ENCODE assay signal across 19 mouse cellular contexts in genomic region chr10:84987666-84988065, GRCm38 (mm10).
A peak's percentile ranks its signal among the peaks of the same experiment; 100 is the strongest.
DNase-seq lines count a peak whose midpoint lies in the region; ATAC-seq and TF ChIP-seq lines count a peak whose summit lies in the region.
"Had no signal": no experiment of that assay in that cellular context is flagged by ENCODE, and none has a peak within 500 bp of the region (broad histone marks: within the 10 kb centered on the region; RNA-seq: fewer than 3 reads in every experiment).

No protein-coding gene starts in this region.

- 77% methylated on average over 4 of the region's 4 CpGs for WGBS in heart, adult 2 months
- WGBS in liver, postnatal 0 days (ENCODE audit: insufficient replicate concordance), result 83% methylated on average over 4 of the region's 4 CpGs
- WGBS in liver, embryonic 11.5 days, result 89% methylated on average over 4 of the region's 4 CpGs

- no peak overlapping the region for H3K4me3 ChIP-seq in heart, adult 2 months
- no peak overlapping the region for H3K4me3 ChIP-seq in liver, postnatal 0 days (ENCODE audit: low read depth, low read length)
- H3K4me3 ChIP-seq in liver, embryonic 11.5 days (ENCODE audit: low read depth, low read length), result no peak overlapping the region
- H3K4me3 ChIP-seq in ES-Bruce4 (ENCODE audit: low read depth, low read length), result no peak overlapping the region
- no peak overlapping the region for H3K4me3 ChIP-seq in cortical plate, adult 2 months (ENCODE audit: insufficient read depth, low read length)
- H3K4me3 ChIP-seq: embryonic facial prominence, embryonic 12.5 days; erythroblast, embryonic 14.5 days; heart, embryonic 13.5 days; hindbrain, embryonic 15.5 days; liver, embryonic 13.5 days had no signal

- H3K4me2 ChIP-seq in liver, postnatal 0 days (ENCODE audit: low read depth, low read length), result no peak overlapping the region
- no peak overlapping the region for H3K4me2 ChIP-seq in liver, embryonic 11.5 days
- H3K4me2 ChIP-seq: embryonic facial prominence, embryonic 12.5 days; heart, embryonic 13.5 days; hindbrain, embryonic 15.5 days; liver, embryonic 13.5 days had no signal

- no peak overlapping the region for H3K9ac ChIP-seq in heart, adult 2 months (ENCODE audit: low read depth, low read length)
- H3K9ac ChIP-seq in liver, postnatal 0 days (replicated peaks), result no peak overlapping the region
- H3K9ac ChIP-seq in liver, embryonic 11.5 days (ENCODE audit: low read depth, low read length), result no peak overlapping the region
- no peak overlapping the region for H3K9ac ChIP-seq in ES-Bruce4 (ENCODE audit: low read depth, poor library complexity, severe bottlenecking)
- H3K9ac ChIP-seq: embryonic facial prominence, embryonic 12.5 days; heart, embryonic 13.5 days; hindbrain, embryonic 15.5 days; liver, embryonic 13.5 days had no signal

- intact Hi-C loops in heart, adult 2 months (cut with DNase I), result loop anchor here (2.0 to 5.0 kb wide), 3 partner anchors 151 to 343 kb away; no protein-coding TSS in a partner anchor

- no peak for TF ChIP-seq POLR2A in heart, adult 2 months (IDR thresholded peaks at IDR 0.05; ENCODE audit: insufficient read depth, low read depth, low read length)
- TF ChIP-seq POLR2A in ES-Bruce4 (IDR thresholded peaks at IDR 0.05; ENCODE audit: insufficient read depth, low read length), result no peak
- no peak for TF ChIP-seq POLR2A in cortical plate, adult 2 months (IDR thresholded peaks at IDR 0.05; ENCODE audit: extremely low read depth, insufficient read depth, low read length)

- no peak overlapping the region for H3K27ac ChIP-seq in heart, adult 2 months
- no peak overlapping the region for H3K27ac ChIP-seq in liver, postnatal 0 days (ENCODE audit: low read depth)
- H3K27ac ChIP-seq in liver, embryonic 11.5 days (ENCODE audit: low read depth, low read length), result no peak overlapping the region
- H3K27ac ChIP-seq in ES-Bruce4 (ENCODE audit: insufficient read depth, low read length), result peak overlapping the region; percentile 62
- no peak overlapping the region for H3K27ac ChIP-seq in cortical plate, adult 2 months (ENCODE audit: insufficient read depth, low read length)
- H3K27ac ChIP-seq: embryonic facial prominence, embryonic 12.5 days; heart, embryonic 13.5 days; hindbrain, embryonic 15.5 days; liver, embryonic 13.5 days had no signal

- no peak for DNase-seq in heart, adult 2 months
- no peak for DNase-seq in heart, adult 8-10 months (ENCODE audit: low spot score)
- no peak for DNase-seq in liver, postnatal 0 days
- no peak for DNase-seq in liver, embryonic 11.5 days (ENCODE audit: low spot score)
- no peak for DNase-seq in layer of hippocampus, adult 9-10 months (ENCODE audit: low spot score)
- DNase-seq: adrenal gland, postnatal 14 days; cerebellum, adult 9-11 months; kidney, adult 11 months; liver, embryonic 13.5 days; thymus, postnatal 4 days had no signal

- no peaks in the 10 kb centered on the region for H3K9me3 ChIP-seq in liver, postnatal 0 days (ENCODE audit: low read length)
- no peaks in the 10 kb centered on the region for H3K9me3 ChIP-seq in liver, embryonic 11.5 days (ENCODE audit: control insufficient read depth, low read length)
- no peaks in the 10 kb centered on the region for H3K9me3 ChIP-seq in ES-Bruce4 (replicated peaks; ENCODE audit: control insufficient read depth, insufficient read depth, low read length, poor library complexity, severe bottlenecking)
- H3K9me3 ChIP-seq: embryonic facial prominence, embryonic 12.5 days; heart, embryonic 13.5 days; hindbrain, embryonic 15.5 days; liver, embryonic 13.5 days had no signal

- H3K27me3 ChIP-seq in heart, adult 2 months (ENCODE audit: control insufficient read depth, insufficient read depth, low read length), result no peaks in the 10 kb centered on the region
- H3K27me3 ChIP-seq in liver, postnatal 0 days (ENCODE audit: insufficient read depth, low read length), result no peaks in the 10 kb centered on the region
- H3K27me3 ChIP-seq in liver, embryonic 11.5 days (replicated peaks; ENCODE audit: control insufficient read depth, insufficient read depth, low read length), result no peaks in the 10 kb centered on the region
- no peaks in the 10 kb centered on the region for H3K27me3 ChIP-seq in ES-Bruce4 (ENCODE audit: control insufficient read depth, insufficient read depth, low read length, poor library complexity, severe bottlenecking)
- H3K27me3 ChIP-seq: CH12.LX; heart, embryonic 13.5 days; hindbrain, embryonic 15.5 days; liver, embryonic 13.5 days had no signal

- no peak for ATAC-seq in liver, postnatal 0 days
- ATAC-seq in liver, embryonic 11.5 days (replicated peaks; ENCODE audit: low FRiP score), result no peak
- ATAC-seq: activated CD4-positive, CD25-positive, alpha-beta regulatory T cell, adult 4 months; forebrain, embryonic 14.5 days had no signal

- no peak for TF ChIP-seq EP300 in heart, adult 2 months (IDR thresholded peaks at IDR 0.05; ENCODE audit: insufficient read depth, low read depth, low read length)
- TF ChIP-seq EP300 in liver, postnatal 0 days (IDR thresholded peaks at IDR 0.05; ENCODE audit: low read depth), result no peak
- TF ChIP-seq EP300 in ES-Bruce4 (IDR thresholded peaks at IDR 0.05; ENCODE audit: insufficient read depth, low read depth, low read length), result no peak

- H3K36me3 ChIP-seq in heart, adult 2 months (ENCODE audit: control insufficient read depth, insufficient read depth, low read length), result no peaks in the 10 kb centered on the region
- H3K36me3 ChIP-seq in liver, postnatal 0 days (replicated peaks; ENCODE audit: insufficient read depth, low read length), result peaks cover 21% of the 10 kb centered on the region; the same call in 1 of the 2 replicates
- peaks cover 10% of the 10 kb centered on the region for H3K36me3 ChIP-seq in liver, embryonic 11.5 days (ENCODE audit: control insufficient read depth, insufficient read depth, low read length)
- peaks cover 5% of the 10 kb centered on the region for H3K36me3 ChIP-seq in ES-Bruce4 (ENCODE audit: control insufficient read depth, insufficient read depth, low read length, poor library complexity, severe bottlenecking)

- H3K4me1 ChIP-seq in heart, adult 2 months (ENCODE audit: control insufficient read depth, insufficient read depth, low read length), result no peaks in the 10 kb centered on the region; the same call in 1 of the 2 replicates
- no peaks in the 10 kb centered on the region for H3K4me1 ChIP-seq in liver, postnatal 0 days (ENCODE audit: insufficient read depth)
- H3K4me1 ChIP-seq in liver, embryonic 11.5 days (replicated peaks; ENCODE audit: control insufficient read depth, insufficient read depth, low read length), result no peaks in the 10 kb centered on the region
- no peaks in the 10 kb centered on the region for H3K4me1 ChIP-seq in ES-Bruce4 (ENCODE audit: control insufficient read depth, insufficient read depth, low read length)
- H3K4me1 ChIP-seq in cortical plate, adult 2 months (ENCODE audit: control insufficient read depth, insufficient read depth, low read length), result no peaks in the 10 kb centered on the region
- H3K4me1 ChIP-seq: embryonic facial prominence, embryonic 12.5 days; liver, embryonic 13.5 days had no signal

- peak; percentile 39 for TF ChIP-seq CTCF in heart, adult 2 months (IDR thresholded peaks at IDR 0.05)
- peak; percentile 16; the same call in 1 of the 2 replicates for TF ChIP-seq CTCF in liver, postnatal 0 days (IDR thresholded peaks at IDR 0.05; ENCODE audit: low read depth)
- peak; percentile 18 for TF ChIP-seq CTCF in ES-Bruce4 (IDR thresholded peaks at IDR 0.05; ENCODE audit: low read depth, low read length)
- peak; percentile 9; the same call in 1 of the 2 replicates for TF ChIP-seq CTCF in cortical plate, adult 2 months (IDR thresholded peaks at IDR 0.05; ENCODE audit: extremely low read depth, insufficient read depth, low read length)

- no peaks in the 10 kb centered on the region for H3K79me2 ChIP-seq in heart, adult 2 months (replicated peaks; ENCODE audit: control insufficient read depth, insufficient read depth, low read length)
